Mouse (Mus musculus) myocyte (in vitro differentiated cells): ENCODE data around the gene Xrcc1. TPM values are rescaled to one million over a fixed set of nuclear protein-coding genes. Genes with fewer than 3 reads are reported as not detected.
"Not testable (repeated sequence)": the region's sequence is repeated elsewhere in the genome, so short reads cannot be mapped to it uniquely, and the experiment has no call there.

Experiments used
- H3K27me3 ChIP-seq: one replicate; pipeline ENCODE4 v1.6.1; 2011; ENCODE audit not compliant: control insufficient read depth, insufficient read depth, insufficient read length
- H3K36me3 ChIP-seq: one replicate; pipeline ENCODE4 v1.6.1; 2011; ENCODE audit not compliant: control insufficient read depth, insufficient read depth
- H3K4me2 ChIP-seq: one replicate; pipeline ENCODE4 v1.6.1; 2011; ENCODE audit warnings: low read depth, control low read depth
- H3K4me3 ChIP-seq: one replicate; pipeline ENCODE4 v1.5.1; 2011; ENCODE audit warnings: mild to moderate bottlenecking, control low read depth, moderate library complexity
- H3K79me2 ChIP-seq: one replicate; pipeline ENCODE4 v1.6.1; 2011; ENCODE audit not compliant: control insufficient read depth, insufficient read depth
- H3ac ChIP-seq: one replicate; pipeline ENCODE4 v1.6.1; 2011; ENCODE audit not compliant: control insufficient read depth, insufficient read length
- CEBPB ChIP-seq: IDR thresholded peaks from 2 replicates; pipeline ENCODE4 v1.6.1; 2011; ENCODE audit warnings: mild to moderate bottlenecking, moderate library complexity; ENCODE audit not compliant: poor library complexity, insufficient read depth, severe bottlenecking
- E2F4 ChIP-seq: IDR thresholded peaks from one replicate; pipeline ENCODE4 v1.6.1; 2011; ENCODE audit warnings: mild to moderate bottlenecking, control low read depth, moderate library complexity; ENCODE audit not compliant: insufficient read depth
- MAX ChIP-seq: IDR thresholded peaks from one replicate; pipeline ENCODE4 v1.6.1; 2011; ENCODE audit warnings: low read depth, mild to moderate bottlenecking, control low read depth
- MYOD1 ChIP-seq, 3 experiments: IDR thresholded peaks; one replicate each; pipeline ENCODE4 v1.6.1; 2011; ENCODE audit warnings: control low read depth in 2 of 3, low read depth in 2 of 3, mild to moderate bottlenecking in 2 of 3, moderate library complexity in 1 of 3; ENCODE audit not compliant: insufficient read length in 2 of 3, control insufficient read depth in 1 of 3
- MYOG ChIP-seq, 3 experiments: IDR thresholded peaks; one replicate each; pipeline ENCODE4 v1.6.1; 2011; ENCODE audit warnings: control low read depth in 2 of 3, low read depth in 2 of 3, mild to moderate bottlenecking in 2 of 3; ENCODE audit not compliant: insufficient read length in 2 of 3, control insufficient read depth in 1 of 3, insufficient read depth in 1 of 3
- POLR2A ChIP-seq: IDR thresholded peaks from one replicate; pipeline ENCODE4 v1.6.1; 2011; ENCODE audit warnings: low read depth, mild to moderate bottlenecking, control low read depth, moderate library complexity; ENCODE audit not compliant: insufficient read length
- POLR2AphosphoS2 ChIP-seq: IDR thresholded peaks from one replicate; pipeline ENCODE4 v1.6.1; 2011; ENCODE audit warnings: low read depth, control low read depth; ENCODE audit not compliant: insufficient read length
- REST ChIP-seq: IDR thresholded peaks from one replicate; pipeline ENCODE4 v1.6.1; 2011; ENCODE audit warnings: mild to moderate bottlenecking, control low read depth, moderate library complexity; ENCODE audit not compliant: insufficient read depth, insufficient read length
- SRF ChIP-seq: IDR thresholded peaks from one replicate; pipeline ENCODE4 v1.6.1; 2011; ENCODE audit warnings: low read depth; ENCODE audit not compliant: control insufficient read depth, insufficient read length
- TCF12 ChIP-seq: IDR thresholded peaks from one replicate; pipeline ENCODE4 v1.6.1; 2011; ENCODE audit warnings: mild to moderate bottlenecking, control low read depth; ENCODE audit not compliant: poor library complexity, insufficient read depth, severe bottlenecking
- TCF3 ChIP-seq: IDR thresholded peaks from one replicate; pipeline ENCODE4 v1.6.1; 2011; ENCODE audit warnings: low read depth, control low read depth; ENCODE audit not compliant: insufficient read length
- USF1 ChIP-seq: IDR thresholded peaks from one replicate; pipeline ENCODE4 v1.6.1; 2011; ENCODE audit warnings: low read depth, mild to moderate bottlenecking, control low read depth, moderate library complexity
- polyA plus RNA-seq: library from polyadenylated mRNA; unstranded; fragments of >200 nt; fragmentation: generic; extraction: Trizol; gene quantifications from one replicate; pipeline ENCODE4 v1.2.1, GENCODE M21; 2012; ENCODE audit warnings: missing spikeins

Gene Xrcc1
- polyA plus RNA-seq, 1 experiment = 32.7 TPM

DNA sequence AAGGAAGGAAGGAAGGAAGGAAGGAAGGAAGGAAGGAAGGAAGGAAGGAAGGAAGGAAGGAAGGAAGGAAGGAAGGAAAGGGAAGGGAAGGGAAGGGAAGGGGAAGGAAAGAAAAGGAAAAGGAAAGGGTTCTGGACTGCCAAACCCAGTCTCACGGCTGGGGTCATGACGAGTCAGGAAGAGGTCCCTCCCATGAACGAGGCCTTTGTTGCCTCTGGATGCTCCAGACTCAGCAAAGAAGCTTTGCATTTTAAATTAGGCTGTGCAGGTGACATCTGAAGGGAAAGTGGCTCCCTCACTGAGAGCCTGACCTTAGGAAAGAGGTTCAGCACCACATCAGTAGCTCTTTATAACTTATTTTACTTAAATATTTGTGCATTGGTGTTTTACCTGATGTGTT, 27.0 kb upstream of the Xrcc1 start:
- Histone ChIP-seq H3ac (no peak overlapping the region), H3K4me2 (no peak overlapping the region), H3K36me3 (no peaks in the 10 kb centered on the region), H3K79me2 (no peaks in the 10 kb centered on the region), H3K4me3 (no peak overlapping the region), H3K27me3 (no peaks in the 10 kb centered on the region)
- TF ChIP-seq TCF3 (no peak), SRF (no peak), USF1 (no peak)

GRCm38 (mm10) chr7:24520054-24520453, 26.0 kb upstream of the Xrcc1 start:
- not testable (repeated sequence) for H3K79me2 ChIP-seq, H3ac ChIP-seq, H3K4me3 ChIP-seq, H3K36me3 ChIP-seq, H3K4me2 ChIP-seq, H3K27me3 ChIP-seq

DNA sequence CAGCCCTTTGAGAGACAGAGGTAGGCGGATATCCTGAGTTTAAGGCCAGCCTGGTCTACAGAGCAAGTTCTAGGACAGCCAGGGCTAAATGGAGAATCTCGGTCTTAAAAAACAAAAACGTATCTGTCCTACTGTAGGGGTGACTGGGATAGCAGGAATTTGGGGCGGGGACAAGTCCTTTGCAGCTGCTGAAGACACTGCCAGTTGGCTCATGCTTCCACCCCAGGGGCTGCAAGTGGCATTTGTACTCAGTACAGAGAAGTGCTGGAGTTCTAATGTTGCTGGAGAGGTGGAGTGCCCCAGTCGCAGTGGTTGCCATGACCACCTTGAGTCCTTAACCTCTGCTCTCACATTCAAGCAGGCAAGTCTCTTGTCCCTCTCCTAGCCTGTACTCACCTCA, 23.3 kb upstream of the Xrcc1 start:
- no peak overlapping the region for H3K4me2 ChIP-seq
- no peaks in the 10 kb centered on the region for H3K79me2 ChIP-seq
- H3K27me3 ChIP-seq = no peaks in the 10 kb centered on the region
- no peaks in the 10 kb centered on the region for H3K36me3 ChIP-seq
- no peak overlapping the region for H3ac ChIP-seq
- TF ChIP-seq MYOG (IDR thresholded peaks at IDR 0.05; ENCODE audit: control insufficient read depth in 1 of 3, insufficient read depth in 1 of 3, insufficient read length in 2 of 3, low read depth in 2 of 3) = no peak
- no peak for TF ChIP-seq MYOD1 (IDR thresholded peaks at IDR 0.05; ENCODE audit: control insufficient read depth in 1 of 3, insufficient read length in 2 of 3, low read depth in 2 of 3)
- TF ChIP-seq E2F4 = no peak
- no peak for TF ChIP-seq SRF
- no peak for TF ChIP-seq CEBPB
- TF ChIP-seq POLR2AphosphoS2 = no peak
- no peak for TF ChIP-seq MAX
- H3K4me3 ChIP-seq = no peak overlapping the region

GRCm38 (mm10) chr7:24523723-24524122, 22.4 kb upstream of the Xrcc1 start:
- H3K27me3 ChIP-seq = no peaks in the 10 kb centered on the region
- H3K4me2 ChIP-seq = no peak overlapping the region
- no peak overlapping the region for H3ac ChIP-seq
- H3K79me2 ChIP-seq = no peaks in the 10 kb centered on the region
- no peaks in the 10 kb centered on the region for H3K36me3 ChIP-seq
- TF ChIP-seq USF1 (no peak), SRF (no peak), POLR2A (no peak), MYOD1 (IDR thresholded peaks at IDR 0.05; ENCODE audit: control insufficient read depth in 1 of 3, insufficient read length in 2 of 3, low read depth in 2 of 3) (no peak), POLR2AphosphoS2 (no peak), REST (no peak), CEBPB (no peak), E2F4 (no peak), TCF3 (no peak), MAX (no peak), MYOG (IDR thresholded peaks at IDR 0.05; ENCODE audit: control insufficient read depth in 1 of 3, insufficient read depth in 1 of 3, insufficient read length in 2 of 3, low read depth in 2 of 3) (no peak), TCF12 (no peak)
- no peak overlapping the region for H3K4me3 ChIP-seq

DNA sequence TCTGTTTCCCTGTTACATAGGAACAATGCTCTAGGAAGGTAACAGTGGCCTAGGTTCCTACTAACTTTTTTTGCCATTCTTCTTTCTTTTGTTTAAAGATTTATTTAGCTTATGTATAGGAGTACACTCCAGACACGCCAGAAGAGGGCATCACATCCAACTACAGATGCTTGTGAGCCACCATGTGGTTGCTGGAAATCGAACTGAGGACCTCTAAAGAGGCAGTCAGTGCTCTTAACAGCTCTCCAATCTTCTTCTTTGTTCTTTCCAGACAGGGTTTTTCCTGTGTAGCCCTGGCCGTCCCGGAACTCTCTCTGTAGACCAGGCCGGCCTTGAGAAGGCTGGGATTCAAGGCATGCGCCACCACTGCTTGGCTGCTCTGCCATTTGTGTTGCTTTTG, 21.1 kb upstream of the Xrcc1 start:
- TF ChIP-seq CEBPB (no peak), POLR2AphosphoS2 (no peak), MAX (no peak), POLR2A (no peak), E2F4 (no peak), MYOD1 (IDR thresholded peaks at IDR 0.05; ENCODE audit: control insufficient read depth in 1 of 3, insufficient read length in 2 of 3, low read depth in 2 of 3) (no peak), TCF12 (no peak), REST (no peak), SRF (no peak)
- Histone ChIP-seq H3K4me2 (no peak overlapping the region), H3ac (no peak overlapping the region), H3K27me3 (no peaks in the 10 kb centered on the region), H3K4me3 (no peak overlapping the region), H3K36me3 (no peaks in the 10 kb centered on the region), H3K79me2 (no peaks in the 10 kb centered on the region)

DNA sequence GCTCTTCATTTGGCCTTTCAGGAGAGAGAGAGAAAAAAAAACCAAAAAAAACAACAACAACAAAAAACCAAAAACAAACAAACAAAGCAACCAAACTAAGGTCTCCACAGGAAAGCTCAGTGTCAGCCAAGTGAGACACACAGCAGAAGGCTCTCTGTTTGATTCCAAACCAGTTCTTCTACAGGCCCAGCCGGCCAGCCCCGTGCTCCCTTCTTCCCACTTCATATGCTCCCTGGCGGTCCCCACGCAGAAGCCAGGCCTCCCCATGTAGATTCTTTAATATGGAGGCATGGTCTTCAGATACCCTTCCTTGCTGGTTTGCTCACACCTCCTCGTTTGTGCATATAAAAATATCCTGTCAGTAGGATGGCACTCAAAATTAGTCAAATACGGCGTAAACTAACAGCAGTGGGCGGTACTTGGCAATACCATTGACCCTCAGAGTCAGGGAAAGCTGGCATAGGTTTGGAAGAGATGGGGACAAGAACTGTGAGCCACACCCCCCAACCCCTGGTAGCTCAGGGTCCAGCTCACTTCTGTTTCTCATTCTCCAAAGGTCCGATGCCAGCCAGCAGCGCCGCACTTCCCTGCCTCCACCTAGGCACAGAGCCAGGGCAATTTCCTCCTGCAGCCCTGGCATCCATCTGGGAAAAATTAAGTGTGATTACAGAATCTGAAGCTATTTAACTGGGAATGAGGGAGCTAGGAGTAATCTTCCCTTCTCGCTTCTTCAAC, 20.2 kb upstream of the Xrcc1 start:
- H3K36me3 ChIP-seq = no peaks in the 10 kb centered on the region
- H3K4me2 ChIP-seq = no peak overlapping the region
- no peak overlapping the region for H3K4me3 ChIP-seq
- no peak overlapping the region for H3ac ChIP-seq
- TF ChIP-seq USF1 (no peak), TCF3 (no peak), SRF (no peak), POLR2AphosphoS2 (no peak), POLR2A (no peak), MYOG (IDR thresholded peaks at IDR 0.05; ENCODE audit: control insufficient read depth in 1 of 3, insufficient read depth in 1 of 3, insufficient read length in 2 of 3, low read depth in 2 of 3) (no peak), MYOD1 (IDR thresholded peaks at IDR 0.05; ENCODE audit: control insufficient read depth in 1 of 3, insufficient read length in 2 of 3, low read depth in 2 of 3) (no peak), REST (no peak), E2F4 (no peak), TCF12 (no peak), MAX (no peak), CEBPB (no peak)
- no peaks in the 10 kb centered on the region for H3K79me2 ChIP-seq
- no peaks in the 10 kb centered on the region for H3K27me3 ChIP-seq
